Mouse (Mus musculus) E14TG2a.4 (cell line): ENCODE results near the gene Cox6a2.
A peak's percentile ranks its signal among the peaks of the same experiment; 100 is the strongest.

Experiments
- H3K27me3 ChIP-seq: 2 replicates; pipeline ENCODE4 v1.6.1; 2014; ENCODE audit warnings: low read length, control low read depth; ENCODE audit not compliant: insufficient read depth
- H3K36me3 ChIP-seq: 2 replicates; pipeline ENCODE4 v1.6.1; 2014; ENCODE audit warnings: low read length, control low read depth; ENCODE audit not compliant: insufficient read depth
- H3K4me1 ChIP-seq: replicated peaks from 2 replicates; pipeline ENCODE4 v1.6.1; 2014; ENCODE audit warnings: low read depth, low read length, control low read depth
- H3K4me3 ChIP-seq: replicated peaks from 2 replicates; pipeline ENCODE4 v1.5.1; 2014; ENCODE audit warnings: mild to moderate bottlenecking, low read length
- H3K9me3 ChIP-seq: 2 replicates; pipeline ENCODE4 v1.6.1; 2014; ENCODE audit warnings: low read length, control low read depth
- CTCF ChIP-seq: conservative IDR thresholded peaks from 2 replicates; pipeline ENCODE4 v1.5.1; 2014; ENCODE audit warnings: low read length
- NANOG ChIP-seq: IDR thresholded peaks from 2 replicates; pipeline ENCODE4 v1.6.1; 2014; ENCODE audit warnings: borderline replicate concordance, low read length, mixed read lengths
- POU5F1 ChIP-seq: IDR thresholded peaks from 2 replicates; pipeline ENCODE4 v1.6.1; 2014; ENCODE audit warnings: low read length, borderline replicate concordance

Cox6a2 gene

DNA sequence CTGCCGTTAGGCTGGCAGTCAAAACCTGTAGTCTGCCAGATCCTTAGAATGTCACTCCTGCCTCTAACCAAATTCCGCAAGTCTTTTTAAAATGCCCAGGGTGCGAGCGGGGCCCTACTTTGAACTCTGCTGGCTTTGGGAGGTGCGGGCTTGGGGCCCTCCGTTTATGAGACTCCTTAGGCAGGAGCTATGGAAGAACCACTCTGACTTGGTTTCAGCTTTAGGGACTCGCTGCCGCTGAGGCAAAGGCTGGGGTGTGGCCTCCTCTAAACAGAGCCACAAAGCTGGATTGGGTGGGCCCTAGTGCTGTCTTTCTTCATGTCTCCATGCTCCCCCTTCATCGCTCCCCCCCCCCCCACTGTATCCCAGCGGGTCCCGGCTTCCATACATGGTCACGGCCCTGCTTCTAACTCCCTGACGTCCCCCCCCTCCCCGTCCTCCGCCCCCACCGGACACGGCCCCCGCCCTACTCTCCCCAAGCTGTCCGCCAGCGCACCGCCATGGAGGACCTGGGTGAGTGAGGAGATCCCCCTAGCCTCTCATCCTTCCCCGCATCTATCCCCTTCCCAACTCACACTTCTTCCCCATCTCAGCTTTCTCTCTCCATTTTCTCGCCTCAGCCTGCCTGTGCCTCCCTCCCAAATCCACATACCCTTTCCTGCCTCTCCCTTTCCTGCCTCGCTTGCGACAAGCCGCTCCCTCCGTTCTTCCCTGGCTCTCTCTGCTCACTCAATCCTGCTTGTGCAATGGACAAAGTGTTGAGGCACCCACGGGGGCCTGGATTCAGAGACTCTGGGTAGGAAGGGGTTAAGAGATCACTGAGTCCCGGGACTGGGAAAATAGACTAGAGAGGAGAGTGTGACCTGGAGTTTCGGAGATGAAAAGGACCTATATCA is 40.6 kb upstream of the Cox6a2 start, which contains the start of gene Tgfb1i1:
Gene Tgfb1i1, plus strand, starts transcription at position 317 of the 896 bp plus-strand sequence.
- TF ChIP-seq POU5F1: no peak
- TF ChIP-seq NANOG: no peak
- no peak for TF ChIP-seq CTCF
- Histone ChIP-seq H3K4me1 (peaks cover 51% of the 10 kb centered on the region), H3K9me3 (no peaks in the 10 kb centered on the region), H3K36me3 (peaks cover 32% of the 10 kb centered on the region), H3K4me3 (peak within 1 kb of the TSS; percentile 78), H3K27me3 (peaks cover 51% of the 10 kb centered on the region)

- TF ChIP-seq NANOG (no peak), CTCF (no peak), POU5F1 (no peak)
- Histone ChIP-seq H3K4me3 (no peak overlapping the region), H3K36me3 (peaks cover 44% of the 10 kb centered on the region), H3K4me1 (peaks cover 50% of the 10 kb centered on the region), H3K27me3 (peaks cover 41% of the 10 kb centered on the region), H3K9me3 (no peaks in the 10 kb centered on the region)
These were observed 39.4 kb upstream of the Cox6a2 start for GRCm38 (mm10) chr7:128245547-128245946.

- peaks cover 33% of the 10 kb centered on the region for H3K27me3 ChIP-seq
- no peaks in the 10 kb centered on the region for H3K9me3 ChIP-seq
- TF ChIP-seq NANOG: no peak
- no peak for TF ChIP-seq CTCF
- no peak for TF ChIP-seq POU5F1
- peaks cover 61% of the 10 kb centered on the region for H3K4me1 ChIP-seq
- H3K4me3 ChIP-seq: peak overlapping the region; percentile 29; the same call in 1 of the 2 replicates
- peaks cover 55% of the 10 kb centered on the region for H3K36me3 ChIP-seq
These were observed 38.3 kb upstream of the Cox6a2 start for GRCm38 (mm10) chr7:128244410-128245025.

DNA sequence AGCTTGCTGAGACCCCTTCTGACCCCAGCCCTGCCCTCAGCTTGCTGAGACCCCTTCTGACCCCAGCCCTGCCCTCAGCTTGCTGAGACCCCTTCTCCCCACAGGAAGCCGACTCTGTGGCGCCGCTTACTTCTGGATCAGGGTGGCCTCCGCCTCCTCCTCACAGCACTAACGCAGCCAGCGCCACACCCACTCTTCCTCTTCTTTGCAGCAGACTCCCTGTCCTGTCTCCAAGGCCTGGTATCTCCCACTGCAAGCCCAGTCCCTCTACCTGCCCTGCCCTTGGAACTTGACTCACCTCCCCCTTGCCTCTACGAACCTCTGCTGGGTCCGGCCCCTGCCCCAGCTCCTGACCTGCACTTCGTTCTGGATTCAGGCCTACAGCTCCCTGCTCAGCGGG is 37.7 kb upstream of the Cox6a2 start:
- Histone ChIP-seq H3K36me3 (peaks cover 58% of the 10 kb centered on the region), H3K9me3 (no peaks in the 10 kb centered on the region), H3K4me1 (peaks cover 65% of the 10 kb centered on the region), H3K4me3 (peak overlapping the region; percentile 29; the same call in 1 of the 2 replicates), H3K27me3 (peaks cover 29% of the 10 kb centered on the region)
- TF ChIP-seq NANOG: no peak

DNA sequence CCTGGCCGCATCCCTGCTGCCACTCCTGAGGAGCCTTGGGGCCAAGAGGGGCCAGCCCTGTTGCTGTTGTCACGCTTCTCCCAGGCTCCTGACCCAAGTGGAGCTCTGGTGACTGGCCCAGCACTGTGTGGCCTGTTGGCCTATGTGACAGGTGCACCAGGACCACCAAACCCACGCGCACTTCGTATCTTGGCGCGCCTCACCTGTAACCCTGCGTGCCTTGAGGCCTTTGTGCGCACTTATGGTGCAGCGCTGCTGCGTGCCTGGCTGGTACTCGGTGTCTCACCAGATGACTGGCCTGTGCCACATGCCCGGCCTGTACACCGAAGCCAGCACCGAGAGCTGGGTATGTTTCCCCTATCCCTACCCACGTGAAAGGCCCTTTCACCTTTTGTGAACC is 36.1 kb upstream of the Cox6a2 start:
- TF ChIP-seq POU5F1: no peak
- TF ChIP-seq CTCF: no peak
- no peak for TF ChIP-seq NANOG
- peaks cover 19% of the 10 kb centered on the region for H3K27me3 ChIP-seq

GRCm38 (mm10) chr7:128240131-128240784 is 34.1 kb upstream of the Cox6a2 start:
- H3K9me3 ChIP-seq: no peaks in the 10 kb centered on the region
- peaks cover 64% of the 10 kb centered on the region for H3K4me1 ChIP-seq
- peaks cover 4% of the 10 kb centered on the region; the same call in 1 of the 2 replicates for H3K27me3 ChIP-seq
- H3K4me3 ChIP-seq: no peak overlapping the region; the same call in 1 of the 2 replicates
- H3K36me3 ChIP-seq: peaks cover 71% of the 10 kb centered on the region
- TF ChIP-seq POU5F1 (no peak), NANOG (no peak)

More for the DNA sequence above, 36.1 kb upstream of the Cox6a2 start:
- Histone ChIP-seq H3K9me3 (no peaks in the 10 kb centered on the region), H3K4me1 (peaks cover 70% of the 10 kb centered on the region), H3K36me3 (peaks cover 58% of the 10 kb centered on the region), H3K4me3 (no peak overlapping the region)

GRCm38 (mm10) chr7:128238991-128239390 is 32.8 kb upstream of the Cox6a2 start:
- Histone ChIP-seq H3K27me3 (no peaks in the 10 kb centered on the region), H3K4me3 (peak overlapping the region; percentile 95), H3K9me3 (no peaks in the 10 kb centered on the region), H3K4me1 (peaks cover 51% of the 10 kb centered on the region), H3K36me3 (peaks cover 62% of the 10 kb centered on the region)
- peak; percentile 79 for TF ChIP-seq CTCF
- no peak for TF ChIP-seq POU5F1
